Mouse (Mus musculus): ENCODE measurements at regions not wholly inside any gene's neighbourhood (a gene's known extent, or its start where the extent isn't known, plus 50 kb on each side); places are given as distances from the start of the nearest gene placed in this dataset.

DNA sequence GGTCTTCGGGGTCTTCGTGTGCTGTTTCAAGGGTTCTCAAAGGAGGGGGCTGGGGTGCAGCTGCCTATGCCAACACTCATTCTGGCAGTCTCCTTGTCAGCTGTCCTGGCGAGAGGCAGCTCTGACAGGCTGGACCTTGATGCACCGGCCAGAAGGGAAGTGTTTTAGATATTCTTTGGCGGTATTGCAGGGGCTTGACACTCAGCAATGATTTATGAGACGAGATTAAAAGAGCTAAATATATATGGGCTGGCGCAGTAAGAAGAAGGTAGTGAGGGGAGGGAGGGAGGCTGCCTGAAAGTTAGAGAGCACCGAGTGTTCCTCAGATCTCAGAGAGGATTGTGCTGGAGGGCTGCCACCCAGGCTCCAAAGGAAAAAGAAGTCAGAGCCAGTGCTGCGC is 50.2 kb upstream of the Pdzd8 start:
- H3K27me3 ChIP-seq, result peaks cover 71% of the 10 kb centered on the region

DNA sequence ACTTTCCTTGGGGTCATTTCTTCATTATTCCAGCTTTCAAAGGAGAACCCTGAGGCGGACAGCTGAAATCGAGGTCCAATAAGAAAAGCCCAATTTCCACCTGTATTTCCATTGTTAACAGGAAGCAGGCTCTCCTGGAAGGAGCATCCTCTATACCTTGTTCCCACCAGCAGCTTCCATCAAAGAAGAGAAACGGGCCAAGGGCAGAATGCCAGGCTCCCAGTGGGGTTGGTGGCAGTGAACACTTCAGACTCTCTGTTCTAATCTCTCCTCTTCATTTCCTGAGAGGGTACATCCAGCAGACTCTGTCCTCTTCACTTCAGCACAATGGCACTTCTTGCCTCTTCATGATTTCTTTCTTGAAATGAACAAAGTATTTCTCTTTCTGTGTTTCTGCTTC is 50.9 kb upstream of the Pdzd8 start:
- no peak overlapping the region for H3K9ac ChIP-seq
- no peak overlapping the region for H3K4me3 ChIP-seq (replicated peaks)
- H3K9me3 ChIP-seq, result no peaks in the 10 kb centered on the region
- 82% methylated on average over 3 of the region's 3 CpGs for WGBS
- no peak overlapping the region for H3K27ac ChIP-seq
- peaks cover 9% of the 10 kb centered on the region for H3K4me1 ChIP-seq
- no peak for ATAC-seq (ENCODE audit: low FRiP score)
- peaks cover 72% of the 10 kb centered on the region for H3K27me3 ChIP-seq
- H3K36me3 ChIP-seq (replicated peaks), result no peaks in the 10 kb centered on the region
- H3K4me2 ChIP-seq, result no peak overlapping the region

More for the DNA sequence above, 50.2 kb upstream of the Pdzd8 start:
- H3K36me3 ChIP-seq (replicated peaks), result no peaks in the 10 kb centered on the region
- no peak overlapping the region for H3K4me3 ChIP-seq (replicated peaks)
- H3K9me3 ChIP-seq, result no peaks in the 10 kb centered on the region
- H3K4me2 ChIP-seq, result no peak overlapping the region
- H3K27ac ChIP-seq, result no peak overlapping the region
- H3K4me1 ChIP-seq, result peaks cover 9% of the 10 kb centered on the region
- no peak overlapping the region for H3K9ac ChIP-seq
- 85% methylated on average over 9 of the region's 9 CpGs for WGBS
- no peak for ATAC-seq (ENCODE audit: low FRiP score)

DNA sequence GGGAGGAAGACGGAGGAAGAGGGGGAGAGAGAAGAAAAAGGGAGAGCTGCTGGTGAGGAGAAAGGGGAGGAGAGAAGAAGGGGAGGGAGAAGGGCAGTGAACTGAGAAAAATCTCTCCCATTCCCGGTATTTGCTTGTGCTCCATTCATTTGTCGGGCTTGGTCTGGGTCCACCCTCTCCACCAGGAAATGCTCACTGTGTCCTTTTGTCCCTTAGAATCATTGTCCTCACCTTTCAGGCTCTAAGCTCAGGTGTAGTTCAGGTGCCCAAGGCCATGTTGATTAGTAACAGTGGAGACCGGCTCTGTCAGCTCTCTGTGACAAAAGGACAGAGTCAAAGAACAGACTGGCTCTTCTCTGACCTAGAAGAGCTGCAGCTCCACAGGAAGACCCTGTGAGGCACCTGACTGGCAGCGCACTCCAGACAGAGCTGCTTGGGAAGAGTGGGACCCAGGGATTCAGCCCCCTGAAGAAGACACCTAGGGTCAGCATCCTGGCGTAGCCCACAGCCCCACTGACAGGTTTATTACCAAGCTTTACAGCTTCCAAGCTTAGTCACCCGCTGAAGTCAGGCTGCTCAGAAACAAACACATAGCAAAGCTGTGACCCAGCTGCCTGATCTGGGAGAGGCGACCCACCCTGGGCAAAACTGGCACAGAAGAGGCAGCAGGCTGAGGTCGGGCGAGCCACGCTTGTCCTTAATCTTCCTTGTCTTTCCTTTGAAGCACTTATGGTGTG is 54.4 kb upstream of the Pdzd8 start:
- no peak overlapping the region for H3K27ac ChIP-seq
- WGBS, result 41% methylated on average over 11 of the region's 11 CpGs
- no peak overlapping the region for H3K4me2 ChIP-seq
- no peak overlapping the region for H3K9ac ChIP-seq
- H3K9me3 ChIP-seq, result no peaks in the 10 kb centered on the region
- peaks cover 60% of the 10 kb centered on the region for H3K27me3 ChIP-seq
- no peaks in the 10 kb centered on the region for H3K4me1 ChIP-seq
- no peak for ATAC-seq (ENCODE audit: low FRiP score)
- no peaks in the 10 kb centered on the region for H3K36me3 ChIP-seq (replicated peaks)
- H3K4me3 ChIP-seq (replicated peaks), result no peak overlapping the region

DNA sequence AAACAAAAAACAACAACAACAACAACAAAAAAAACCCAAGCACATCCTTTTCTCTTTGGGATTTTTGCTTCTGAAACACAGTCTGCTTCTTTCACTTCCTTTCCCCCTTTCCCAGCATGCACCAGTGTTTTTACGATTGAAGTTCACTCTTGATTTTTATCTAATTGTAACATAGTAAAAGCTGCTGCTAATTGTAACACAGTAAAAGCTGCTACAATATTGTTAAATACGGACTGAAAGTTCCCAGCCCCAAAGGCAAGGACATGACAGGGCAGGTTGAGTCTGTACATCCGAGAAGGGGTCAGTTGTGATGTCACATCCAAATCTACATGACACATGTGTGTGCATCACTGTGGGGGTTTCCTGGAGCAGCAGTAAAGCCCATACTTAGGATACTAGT is 55.7 kb upstream of the Pdzd8 start:
- ATAC-seq (ENCODE audit: low FRiP score), result no peak
- Histone ChIP-seq H3K27me3 (peaks cover 50% of the 10 kb centered on the region), H3K4me3 (replicated peaks) (no peak overlapping the region), H3K9me3 (no peaks in the 10 kb centered on the region), H3K27ac (no peak overlapping the region), H3K36me3 (replicated peaks) (no peaks in the 10 kb centered on the region), H3K9ac (no peak overlapping the region), H3K4me1 (peaks cover 2% of the 10 kb centered on the region; the same call in 1 of the 2 replicates), H3K4me2 (no peak overlapping the region)
- WGBS, result 82% methylated on average over 3 of the region's 3 CpGs

DNA sequence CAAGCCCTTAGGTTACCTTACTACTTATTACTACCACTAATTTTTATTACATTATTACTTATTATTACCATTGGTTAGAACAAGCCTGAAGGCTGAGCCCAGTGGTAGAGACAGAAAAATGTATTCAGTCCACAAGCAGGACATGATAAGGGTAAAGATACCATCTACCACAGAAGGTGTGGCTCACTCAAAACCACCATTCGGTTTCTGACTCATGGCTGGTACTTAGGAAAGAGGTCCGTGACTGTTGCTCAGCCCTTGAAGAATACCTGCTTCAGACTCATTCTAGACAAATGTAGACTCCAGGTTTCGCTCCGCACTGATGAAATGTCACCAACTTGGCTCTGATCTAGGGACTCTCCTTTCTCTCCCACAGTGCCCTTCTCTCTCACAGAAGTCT is 56.1 kb upstream of the Emx2 start:
- Histone ChIP-seq H3K27ac (no peak overlapping the region), H3K9ac (no peak overlapping the region), H3K9me3 (no peaks in the 10 kb centered on the region), H3K4me1 (peaks cover 7% of the 10 kb centered on the region), H3K27me3 (peaks cover 43% of the 10 kb centered on the region), H3K4me2 (no peak overlapping the region), H3K4me3 (replicated peaks) (no peak overlapping the region), H3K36me3 (replicated peaks) (no peaks in the 10 kb centered on the region)
- WGBS, result 94% methylated on average over 4 of the region's 4 CpGs
- no peak for ATAC-seq (ENCODE audit: low FRiP score)

DNA sequence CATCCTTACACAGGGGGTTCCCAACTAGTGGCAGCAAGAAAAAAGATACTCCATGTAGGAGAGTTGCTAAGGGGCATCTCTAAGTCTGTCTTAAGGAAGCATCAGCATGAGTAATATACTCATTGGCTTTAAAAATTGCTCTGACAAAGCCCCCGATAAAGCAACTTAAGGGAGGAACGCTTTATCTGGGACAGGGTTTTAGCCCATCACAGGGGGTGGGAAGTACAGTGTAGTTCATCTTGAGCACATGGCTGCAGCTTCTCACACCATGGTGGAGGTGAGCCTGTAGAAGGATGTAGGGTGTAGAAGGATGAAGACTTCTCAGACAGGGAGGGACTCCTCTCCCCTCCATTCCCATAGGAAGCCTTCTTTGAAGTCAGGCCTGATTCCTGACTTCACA is 54.1 kb upstream of the Emx2 start:
- 100% methylated on average over 2 of the region's 2 CpGs for WGBS
- peaks cover 7% of the 10 kb centered on the region for H3K4me1 ChIP-seq
- no peak overlapping the region for H3K9ac ChIP-seq
- no peaks in the 10 kb centered on the region for H3K9me3 ChIP-seq
- no peak for ATAC-seq (ENCODE audit: low FRiP score)
- H3K36me3 ChIP-seq (replicated peaks), result no peaks in the 10 kb centered on the region
- no peak overlapping the region for H3K4me2 ChIP-seq
- H3K27ac ChIP-seq, result no peak overlapping the region
- peaks cover 31% of the 10 kb centered on the region for H3K27me3 ChIP-seq
- no peak overlapping the region for H3K4me3 ChIP-seq (replicated peaks)

DNA sequence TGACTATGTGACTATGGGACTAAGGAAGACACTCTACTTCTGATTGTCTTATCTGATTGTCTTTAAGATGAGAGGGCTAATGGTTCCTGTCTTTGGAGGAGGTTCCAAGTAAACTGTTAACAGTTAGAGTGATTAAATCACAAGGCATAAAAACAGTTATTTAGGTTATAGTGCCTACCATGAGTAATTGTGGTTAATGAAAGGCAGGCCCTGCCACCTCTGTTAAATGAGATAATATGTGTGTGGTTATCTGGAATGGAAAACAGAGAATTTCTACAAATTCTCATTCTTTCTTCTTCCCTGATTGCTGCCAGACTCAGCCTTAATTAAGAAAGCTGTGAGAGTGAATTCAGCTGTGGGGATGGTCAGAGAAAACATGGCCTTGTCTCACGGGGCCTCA is 53.4 kb upstream of the Emx2 start:
- no peak overlapping the region for H3K9ac ChIP-seq
- H3K27me3 ChIP-seq, result peaks cover 24% of the 10 kb centered on the region
- H3K4me1 ChIP-seq, result peaks cover 7% of the 10 kb centered on the region
- H3K9me3 ChIP-seq, result no peaks in the 10 kb centered on the region
- no peaks in the 10 kb centered on the region for H3K36me3 ChIP-seq (replicated peaks)
- H3K4me3 ChIP-seq (replicated peaks), result no peak overlapping the region
- 80% methylated on average over 1 of the region's 1 CpGs for WGBS
- no peak overlapping the region for H3K27ac ChIP-seq
- no peak overlapping the region for H3K4me2 ChIP-seq
- no peak for ATAC-seq (ENCODE audit: low FRiP score)

DNA sequence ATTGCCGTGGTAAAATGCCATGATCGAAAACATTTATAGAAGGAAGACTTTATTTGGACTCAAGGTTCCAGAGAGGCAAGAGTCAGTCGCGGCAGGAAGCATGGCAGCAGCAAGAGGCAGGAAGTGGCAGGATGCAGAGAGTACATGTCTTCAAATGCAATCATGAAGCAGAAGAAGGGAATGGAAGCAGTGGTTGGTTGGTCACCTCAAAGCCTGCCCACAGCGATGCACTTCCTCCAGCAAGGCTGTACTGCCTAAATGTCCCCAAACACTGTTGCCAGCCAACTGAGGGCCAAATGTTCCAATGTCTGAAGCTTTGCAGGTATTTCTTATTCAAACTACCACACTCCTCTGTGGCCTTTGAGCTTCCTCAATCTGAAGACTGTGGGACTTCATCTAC is 52.6 kb upstream of the Emx2 start:
- 94% methylated on average over 5 of the region's 5 CpGs for WGBS
- ATAC-seq (ENCODE audit: low FRiP score), result no peak

DNA sequence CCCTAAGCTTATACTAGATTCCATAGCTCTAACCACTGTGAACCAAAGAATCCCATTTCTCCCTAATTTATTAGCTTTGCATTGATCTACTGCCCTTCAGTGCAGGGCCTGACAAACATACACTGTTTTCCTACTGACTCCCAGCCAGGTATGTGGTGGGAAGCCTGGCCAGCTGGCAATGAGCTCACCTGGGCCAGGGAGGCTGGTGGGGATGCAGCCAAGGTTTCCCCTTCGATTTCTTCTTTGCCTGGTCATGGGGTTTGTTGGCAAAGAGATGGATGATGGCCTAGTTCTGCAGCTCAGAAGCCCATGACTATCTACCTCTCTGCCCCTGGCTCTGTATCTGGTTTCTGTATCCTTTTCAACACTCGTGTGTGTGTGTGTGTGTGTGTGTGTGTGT is 50.1 kb upstream of the Emx2 start:
- Histone ChIP-seq H3K4me3 (replicated peaks) (no peak overlapping the region), H3K27ac (no peak overlapping the region), H3K4me1 (peaks cover 7% of the 10 kb centered on the region), H3K9ac (no peak overlapping the region), H3K4me2 (no peak overlapping the region), H3K36me3 (replicated peaks) (no peaks in the 10 kb centered on the region), H3K9me3 (no peaks in the 10 kb centered on the region), H3K27me3 (0 out of 2 replicates have a peak, but pooled peaks cover 3% of the 10 kb centered on the region)
- WGBS, result 91% methylated on average over 2 of the region's 2 CpGs
- no peak for ATAC-seq (ENCODE audit: low FRiP score)

More for the DNA sequence above, 52.6 kb upstream of the Emx2 start:
- H3K4me1 ChIP-seq, result peaks cover 7% of the 10 kb centered on the region
- H3K9ac ChIP-seq, result no peak overlapping the region
- peaks cover 16% of the 10 kb centered on the region for H3K27me3 ChIP-seq
- no peak overlapping the region for H3K27ac ChIP-seq
- H3K4me3 ChIP-seq (replicated peaks), result no peak overlapping the region
- H3K36me3 ChIP-seq (replicated peaks), result no peaks in the 10 kb centered on the region
- no peaks in the 10 kb centered on the region for H3K9me3 ChIP-seq
- no peak overlapping the region for H3K4me2 ChIP-seq

All from forebrain, embryonic 12.5 days (tissue).